Mouse (Mus musculus): Measurements from ENCODE around the gene Gpc3.

GRCm38 (mm10) chrX:52613328-52614030, at the start of gene Gpc3:
- TF ChIP-seq CTCF (IDR thresholded peaks at IDR 0.05; ENCODE audit: low read depth, low read length) (no peak), POLR2AphosphoS5 (IDR thresholded peaks at IDR 0.05; ENCODE audit: insufficient replicate concordance, low read depth, low read length) (no peak), GATA2 (IDR thresholded peaks at IDR 0.05; ENCODE audit: borderline replicate concordance, low read depth, low read length) (no peak), GATA1 (IDR thresholded peaks at IDR 0.05; ENCODE audit: borderline replicate concordance, low read length) (no peak)
